Mouse (Mus musculus) embryonic facial prominence, embryonic 11.5 days (tissue): Measurements from ENCODE around the gene 1810013L24Rik. TPM values are rescaled to one million over a fixed set of nuclear protein-coding genes. Genes with fewer than 3 reads are reported as not detected.

ENCODE experiments used
- ATAC-seq: fragments of 200-750 bp; cut with Nextera tagmentation; replicated peaks from 2 replicates; pipeline ENCODE4 v1.8.0; 2017; ENCODE audit warnings: low read depth; ENCODE audit not compliant: insufficient number of reproducible peaks, low FRiP score, low TSS enrichment
- DNase-seq: peaks from one replicate; pipeline ENCODE4 v3.0.0-alpha.2; 2015; ENCODE audit warnings: low spot score
- H3K27ac ChIP-seq: fragments of 300-500 bp; sonication (generic); replicated peaks from 2 replicates; pipeline ENCODE4 v1.5.1; 2014; ENCODE audit warnings: mild to moderate bottlenecking, low read depth, low read length, control low read depth
- H3K27me3 ChIP-seq: fragments of 300-500 bp; sonication (generic); 2 replicates; pipeline ENCODE4 v1.6.1; 2014; ENCODE audit warnings: mild to moderate bottlenecking, low read length, moderate library complexity, mixed read lengths; ENCODE audit not compliant: control insufficient read depth, insufficient read depth
- H3K36me3 ChIP-seq: fragments of 300-500 bp; sonication (generic); replicated peaks from 2 replicates; pipeline ENCODE4 v1.6.1; 2014; ENCODE audit warnings: low read depth, mild to moderate bottlenecking, low read length, moderate library complexity, mixed read lengths; ENCODE audit not compliant: control insufficient read depth, insufficient read depth
- H3K4me1 ChIP-seq: fragments of 300-500 bp; sonication (generic); 2 replicates; pipeline ENCODE4 v1.6.1; 2014; ENCODE audit warnings: low read length, mixed read lengths; ENCODE audit not compliant: control insufficient read depth, insufficient read depth
- H3K4me2 ChIP-seq: fragments of 300-500 bp; sonication (generic); 2 replicates; pipeline ENCODE4 v1.6.1; 2014; ENCODE audit warnings: low read depth, mild to moderate bottlenecking, control low read depth, low read length, moderate library complexity
- H3K4me3 ChIP-seq: fragments of 300-500 bp; sonication (generic); 2 replicates; pipeline ENCODE4 v1.5.1; 2014; ENCODE audit warnings: low read depth, low read length, control low read depth
- H3K9ac ChIP-seq: fragments of 300-500 bp; sonication (generic); replicated peaks from 2 replicates; pipeline ENCODE4 v1.6.1; 2014; ENCODE audit warnings: mild to moderate bottlenecking, control low read depth, low read length
- H3K9me3 ChIP-seq: fragments of 300-500 bp; sonication (generic); replicated peaks from 2 replicates; pipeline ENCODE4 v1.6.1; 2016; ENCODE audit warnings: mild to moderate bottlenecking, low read length, inconsistent platforms, mixed read lengths; ENCODE audit not compliant: control insufficient read depth
- WGBS: fragments of 180-500 bp; shearing (Covaris S2); extraction: QIAGEN DNeasy Blood & Tissue Kit; methylation state at CpG from one replicate; pipeline ENCODE4 v1.1.7; 2014; 5-methylcytosine and 5-hydroxymethylcytosine counted together
- polyA plus RNA-seq: library from polyadenylated mRNA; unstranded; fragments of >200 nt; fragmentation: Nextera tagmentation; extraction: Ambion mirVana; gene quantifications from 2 replicates; pipeline ENCODE4 v1.2.1, GENCODE M21; 2014

The 1810013L24Rik gene
- polyA plus RNA-seq, 1 experiment from 2014 or later = 17.3 TPM

- ATAC-seq (no peak), DNase-seq (no peak)
- Histone ChIP-seq H3K4me3 (no peak overlapping the region), H3K27ac (no peak overlapping the region), H3K9me3 (no peaks in the 10 kb centered on the region), H3K4me2 (no peak overlapping the region), H3K36me3 (no peaks in the 10 kb centered on the region; the same call in 1 of the 2 replicates), H3K27me3 (no peaks in the 10 kb centered on the region), H3K4me1 (no peaks in the 10 kb centered on the region), H3K9ac (no peak overlapping the region)
- 96% methylated on average over 3 of the region's 3 CpGs for WGBS
Observed at GRCm38 (mm10) chr16:8840557-8840956, 10.7 kb downstream of the 1810013L24Rik start.

GRCm38 (mm10) chr16:8842962-8843361 is 13.1 kb downstream of the 1810013L24Rik start:
- Histone ChIP-seq H3K36me3 (no peaks in the 10 kb centered on the region; the same call in 1 of the 2 replicates), H3K9me3 (no peaks in the 10 kb centered on the region), H3K4me2 (no peak overlapping the region), H3K27me3 (no peaks in the 10 kb centered on the region), H3K27ac (no peak overlapping the region), H3K4me1 (no peaks in the 10 kb centered on the region), H3K4me3 (no peak overlapping the region), H3K9ac (no peak overlapping the region)
- DNase-seq = no peak
- ATAC-seq = no peak
- WGBS = 95% methylated on average over 10 of the region's 10 CpGs

GRCm38 (mm10) chr16:8843580-8844175 is 13.8 kb downstream of the 1810013L24Rik start:
- Histone ChIP-seq H3K4me3 (no peak overlapping the region), H3K9me3 (no peaks in the 10 kb centered on the region), H3K27me3 (no peaks in the 10 kb centered on the region), H3K4me1 (no peaks in the 10 kb centered on the region), H3K36me3 (no peaks in the 10 kb centered on the region; the same call in 1 of the 2 replicates), H3K4me2 (no peak overlapping the region), H3K27ac (no peak overlapping the region), H3K9ac (no peak overlapping the region)
- DNase-seq = no peak
- no peak for ATAC-seq
- 87% methylated on average over 3 of the region's 3 CpGs for WGBS

- no peaks in the 10 kb centered on the region; the same call in 1 of the 2 replicates for H3K36me3 ChIP-seq
- no peak overlapping the region for H3K9ac ChIP-seq
- DNase-seq = no peak
- no peak overlapping the region for H3K27ac ChIP-seq
- no peaks in the 10 kb centered on the region for H3K27me3 ChIP-seq
- no peaks in the 10 kb centered on the region for H3K9me3 ChIP-seq
- 79% methylated on average over 4 of the region's 4 CpGs for WGBS
- no peaks in the 10 kb centered on the region for H3K4me1 ChIP-seq
- no peak overlapping the region for H3K4me3 ChIP-seq
- ATAC-seq = no peak
- H3K4me2 ChIP-seq = no peak overlapping the region
Observed at GRCm38 (mm10) chr16:8845986-8846385, 16.1 kb downstream of the 1810013L24Rik start.

GRCm38 (mm10) chr16:8848309-8849068 is 18.6 kb downstream of the 1810013L24Rik start:
- Histone ChIP-seq H3K4me2 (no peak overlapping the region), H3K9me3 (no peaks in the 10 kb centered on the region), H3K4me1 (no peaks in the 10 kb centered on the region), H3K36me3 (no peaks in the 10 kb centered on the region; the same call in 1 of the 2 replicates), H3K4me3 (no peak overlapping the region), H3K9ac (no peak overlapping the region), H3K27ac (no peak overlapping the region), H3K27me3 (no peaks in the 10 kb centered on the region)
- ATAC-seq (no peak), DNase-seq (no peak)
- 95% methylated on average over 4 of the region's 4 CpGs for WGBS

- H3K9ac ChIP-seq = no peak overlapping the region
- H3K9me3 ChIP-seq = no peaks in the 10 kb centered on the region
- H3K27me3 ChIP-seq = no peaks in the 10 kb centered on the region
- H3K27ac ChIP-seq = no peak overlapping the region
- no peaks in the 10 kb centered on the region; the same call in 1 of the 2 replicates for H3K36me3 ChIP-seq
- no peak for DNase-seq
- 86% methylated on average over 1 of the region's 1 CpGs for WGBS
- no peaks in the 10 kb centered on the region for H3K4me1 ChIP-seq
- no peak overlapping the region for H3K4me3 ChIP-seq
- H3K4me2 ChIP-seq = no peak overlapping the region
- no peak for ATAC-seq
Observed at GRCm38 (mm10) chr16:8849929-8850328, 20.0 kb downstream of the 1810013L24Rik start.

GRCm38 (mm10) chr16:8855143-8855542 is 25.2 kb downstream of the 1810013L24Rik start:
- H3K27ac ChIP-seq = no peak overlapping the region
- 91% methylated on average over 2 of the region's 2 CpGs for WGBS
- DNase-seq (no peak), ATAC-seq (no peak)
- no peaks in the 10 kb centered on the region for H3K4me1 ChIP-seq
- no peak overlapping the region for H3K9ac ChIP-seq
- H3K9me3 ChIP-seq = no peaks in the 10 kb centered on the region
- no peaks in the 10 kb centered on the region for H3K27me3 ChIP-seq
- no peak overlapping the region for H3K4me2 ChIP-seq
- H3K4me3 ChIP-seq = no peak overlapping the region
- peaks cover 2% of the 10 kb centered on the region for H3K36me3 ChIP-seq

- DNase-seq = no peak
- no peak for ATAC-seq
- no peaks in the 10 kb centered on the region for H3K4me1 ChIP-seq
- WGBS = 85% methylated on average over 2 of the region's 2 CpGs
- peaks cover 2% of the 10 kb centered on the region for H3K36me3 ChIP-seq
- H3K4me3 ChIP-seq = no peak overlapping the region
- no peaks in the 10 kb centered on the region for H3K9me3 ChIP-seq
- no peak overlapping the region for H3K27ac ChIP-seq
- H3K4me2 ChIP-seq = no peak overlapping the region
- H3K27me3 ChIP-seq = no peaks in the 10 kb centered on the region
- H3K9ac ChIP-seq = no peak overlapping the region
Observed at GRCm38 (mm10) chr16:8856820-8857219, 26.9 kb downstream of the 1810013L24Rik start.
